Mouse (Mus musculus) myocyte (in vitro differentiated cells): ENCODE data around the gene Figla.
A peak's percentile ranks its signal among the peaks of the same experiment; 100 is the strongest.
"Not testable (repeated sequence)": the region's sequence is repeated elsewhere in the genome, so short reads cannot be mapped to it uniquely, and the experiment has no call there.

ENCODE experiments used
- E2F4 ChIP-seq: IDR thresholded peaks from one replicate; pipeline ENCODE4 v1.6.1; 2011; ENCODE audit warnings: mild to moderate bottlenecking, control low read depth, moderate library complexity; ENCODE audit not compliant: insufficient read depth
- MYOD1 ChIP-seq, 3 experiments: IDR thresholded peaks; one replicate each; pipeline ENCODE4 v1.6.1; 2011; ENCODE audit warnings: control low read depth in 2 of 3, low read depth in 2 of 3, mild to moderate bottlenecking in 2 of 3, moderate library complexity in 1 of 3; ENCODE audit not compliant: insufficient read length in 2 of 3, control insufficient read depth in 1 of 3
- MYOG ChIP-seq, 3 experiments: IDR thresholded peaks; one replicate each; pipeline ENCODE4 v1.6.1; 2011; ENCODE audit warnings: control low read depth in 2 of 3, low read depth in 2 of 3, mild to moderate bottlenecking in 2 of 3; ENCODE audit not compliant: insufficient read length in 2 of 3, control insufficient read depth in 1 of 3, insufficient read depth in 1 of 3
- POLR2A ChIP-seq: IDR thresholded peaks from one replicate; pipeline ENCODE4 v1.6.1; 2011; ENCODE audit warnings: low read depth, mild to moderate bottlenecking, control low read depth, moderate library complexity; ENCODE audit not compliant: insufficient read length
- POLR2AphosphoS2 ChIP-seq: IDR thresholded peaks from one replicate; pipeline ENCODE4 v1.6.1; 2011; ENCODE audit warnings: low read depth, control low read depth; ENCODE audit not compliant: insufficient read length
- USF1 ChIP-seq: IDR thresholded peaks from one replicate; pipeline ENCODE4 v1.6.1; 2011; ENCODE audit warnings: low read depth, mild to moderate bottlenecking, control low read depth, moderate library complexity

GRCm38 (mm10) chr6:85989570-85989969 lies 26.4 kb upstream of the Figla start:
- TF ChIP-seq POLR2A; E2F4; USF1; POLR2AphosphoS2; MYOG (IDR thresholded peaks at IDR 0.05; ENCODE audit: control insufficient read depth in 1 of 3, insufficient read depth in 1 of 3, insufficient read length in 2 of 3, low read depth in 2 of 3): not testable (repeated sequence)
- peak in 2 of 3 experiments; percentile 59 to 64 for TF ChIP-seq MYOD1 (IDR thresholded peaks at IDR 0.05; ENCODE audit: control insufficient read depth in 1 of 3, insufficient read length in 2 of 3, low read depth in 2 of 3)
